Mouse (Mus musculus): Measurements from ENCODE around the gene Ogt.

The Ogt gene

GRCm38 (mm10) chrX:101639741-101640166 is at the start of gene Ogt:
Ogt (plus strand) TSS chrX:101640060.
- peak; percentile 88 for DNase-seq

- DNase-seq = no peak
These were observed 23.7 kb upstream of the Ogt start for GRCm38 (mm10) chrX:101616183-101616582.

- DNase-seq = no peak
These were observed 22.0 kb upstream of the Ogt start for GRCm38 (mm10) chrX:101617889-101618288.

GRCm38 (mm10) chrX:101620317-101620716 is 19.5 kb upstream of the Ogt start:
- DNase-seq = no peak

- DNase-seq = no peak
These were observed 17.3 kb upstream of the Ogt start for GRCm38 (mm10) chrX:101622539-101622938.

- no peak for DNase-seq
These were observed 2.9 kb upstream of the Ogt start for GRCm38 (mm10) chrX:101636821-101637525.

- DNase-seq = no peak
These were observed 1.0 kb upstream of the Ogt start for GRCm38 (mm10) chrX:101638856-101639255.

- no peak for DNase-seq
These were observed 554 bp upstream of the Ogt start for GRCm38 (mm10) chrX:101639306-101639705.

- peak; percentile 14 for DNase-seq
These were observed 617 bp downstream of the Ogt start for GRCm38 (mm10) chrX:101640194-101641160.

GRCm38 (mm10) chrX:101641161-101641530 is 1.3 kb downstream of the Ogt start:
- no peak for DNase-seq

- peak; percentile 38 for DNase-seq
These were observed 2.2 kb downstream of the Ogt start for GRCm38 (mm10) chrX:101642091-101642490.

- no peak for DNase-seq
These were observed 5.4 kb downstream of the Ogt start for GRCm38 (mm10) chrX:101645286-101645685.

GRCm38 (mm10) chrX:101646621-101647020 is 6.8 kb downstream of the Ogt start:
- DNase-seq = no peak

- no peak for DNase-seq
These were observed 55.8 kb downstream of the Ogt start for GRCm38 (mm10) chrX:101695686-101696085.

GRCm38 (mm10) chrX:101697537-101697936 is 57.7 kb downstream of the Ogt start:
- no peak for DNase-seq

GRCm38 (mm10) chrX:101698232-101698631 is 58.4 kb downstream of the Ogt start:
- DNase-seq = no peak

GRCm38 (mm10) chrX:101705111-101705510 is 65.3 kb downstream of the Ogt start:
- DNase-seq = no peak

GRCm38 (mm10) chrX:101720401-101720800 is 80.5 kb downstream of the Ogt start:
- no peak for DNase-seq

- no peak for DNase-seq
These were observed 90.2 kb downstream of the Ogt start for GRCm38 (mm10) chrX:101730010-101730409.

- no peak for DNase-seq
These were observed 92.8 kb downstream of the Ogt start for GRCm38 (mm10) chrX:101732644-101733043.

GRCm38 (mm10) chrX:101733288-101733687 is 93.4 kb downstream of the Ogt start:
- DNase-seq = no peak

- DNase-seq = no peak
These were observed 94.0 kb downstream of the Ogt start, which contains the start of gene Cxcr3 for GRCm38 (mm10) chrX:101733828-101734319. Cxcr3 (minus strand) TSS chrX:101734269.
